In the genomic region with DNA sequence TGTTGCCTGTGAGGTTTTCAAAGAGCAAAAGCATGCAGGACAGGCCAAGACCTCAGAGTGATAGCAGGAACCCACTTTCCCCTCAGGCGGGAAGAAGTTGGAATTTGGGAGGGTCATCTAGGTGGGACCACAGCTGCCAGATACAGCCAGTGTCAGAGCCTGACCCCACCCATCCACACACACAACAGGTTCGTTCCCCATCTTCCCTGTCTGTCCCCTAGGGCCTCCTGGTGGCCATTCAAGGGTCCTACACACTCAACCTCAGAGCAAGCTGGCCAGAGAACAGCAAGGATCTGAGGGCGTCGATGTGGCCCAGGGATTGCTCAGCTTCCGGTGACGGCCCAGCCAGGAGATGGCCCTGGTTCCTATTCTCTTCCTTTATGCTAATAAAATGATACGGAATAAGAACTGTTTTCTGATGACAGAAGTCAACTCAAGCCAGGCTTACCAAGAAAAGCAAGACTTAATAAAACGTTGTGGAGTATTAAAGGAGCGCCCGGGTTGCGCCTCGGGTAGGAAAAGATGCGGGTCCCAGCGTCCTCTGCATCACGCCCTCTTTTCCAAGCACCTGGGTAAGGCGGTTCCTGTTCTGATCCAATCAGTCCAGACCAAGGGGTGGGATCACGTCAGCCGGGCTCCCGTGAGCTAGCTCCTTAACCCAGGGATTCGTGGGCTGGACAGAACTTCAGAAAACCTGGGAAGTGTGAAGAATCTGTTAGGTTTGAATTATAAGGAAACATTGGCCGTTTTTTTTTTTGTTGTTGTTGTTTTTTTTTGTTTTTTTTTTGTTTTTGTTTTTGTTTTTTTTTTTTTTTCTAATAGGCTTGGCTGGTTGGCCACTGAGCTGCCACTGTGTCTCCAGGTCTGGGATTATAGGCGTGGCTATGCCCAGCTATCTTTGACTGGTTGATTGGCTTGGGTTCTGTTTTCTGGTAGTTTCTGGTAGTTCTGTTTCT, we compare ENCODE assay signal across 9 mouse cellular contexts.
DNase-seq lines count a peak whose midpoint lies in the region; ATAC-seq lines count a peak whose summit lies in the region.
"Had no signal": no experiment of that assay in that cellular context is flagged by ENCODE, and none has a peak within 500 bp of the region (broad histone marks: within the 10 kb centered on the region; RNA-seq: fewer than 3 reads in every experiment).

No protein-coding gene starts in this region.

- H3K9ac ChIP-seq in hindbrain, embryonic 11.5 days (ENCODE audit: low read depth, low read length), result no peak overlapping the region
- H3K9ac ChIP-seq in hindbrain, embryonic 16.5 days (ENCODE audit: low read depth, low read length), result no peak overlapping the region

- no peak for ATAC-seq in hindbrain, embryonic 11.5 days (ENCODE audit: low FRiP score)
- no peak for ATAC-seq in hindbrain, embryonic 16.5 days
- ATAC-seq in megakaryocyte progenitor cell, adult 5-6 weeks (replicated peaks; ENCODE audit: poor library complexity), result peak; percentile 69

- H3K4me2 ChIP-seq in hindbrain, embryonic 11.5 days (replicated peaks; ENCODE audit: low read depth, low read length), result no peak overlapping the region
- no peak overlapping the region for H3K4me2 ChIP-seq in hindbrain, embryonic 16.5 days (ENCODE audit: low read length)

- no peak overlapping the region for H3K27ac ChIP-seq in hindbrain, embryonic 11.5 days (ENCODE audit: low read depth, low read length)
- H3K27ac ChIP-seq in hindbrain, embryonic 16.5 days (ENCODE audit: low read depth, low read length), result no peak overlapping the region

- 33% methylated on average over 22 of the region's 22 CpGs for WGBS in hindbrain, embryonic 11.5 days
- WGBS in hindbrain, embryonic 16.5 days, result 35% methylated on average over 22 of the region's 22 CpGs

- no peaks in the 10 kb centered on the region for H3K4me1 ChIP-seq in hindbrain, embryonic 11.5 days (replicated peaks; ENCODE audit: control insufficient read depth, insufficient read depth, low read length)
- peaks cover 14% of the 10 kb centered on the region; the same call in 1 of the 2 replicates for H3K4me1 ChIP-seq in hindbrain, embryonic 16.5 days (ENCODE audit: control insufficient read depth, insufficient read depth, low read depth, low read length)

- DNase-seq in hindbrain, embryonic 11.5 days (ENCODE audit: low spot score), result peak; percentile 54
- DNase-seq in ES-CJ7 (ENCODE audit: low read depth, low spot score), result peak; percentile 94
- peak; percentile 65 for DNase-seq in embryo, embryonic 10.5 days (ENCODE audit: low spot score)
- DNase-seq in layer of hippocampus, adult 9-10 months (ENCODE audit: low spot score), result no peak
- DNase-seq in right cerebral cortex, postnatal 25 days, result no peak
- DNase-seq in frontal cortex, postnatal 10 days (ENCODE audit: low spot score in 2 of 2), result no peak

- no peaks in the 10 kb centered on the region for H3K36me3 ChIP-seq in hindbrain, embryonic 11.5 days (ENCODE audit: control insufficient read depth, insufficient read depth, low read length)
- H3K36me3 ChIP-seq in hindbrain, embryonic 16.5 days (ENCODE audit: control insufficient read depth, insufficient read depth, low read length), result no peaks in the 10 kb centered on the region

- no peak overlapping the region for H3K4me3 ChIP-seq in hindbrain, embryonic 11.5 days (ENCODE audit: low read depth, low read length)
- H3K4me3 ChIP-seq in hindbrain, embryonic 16.5 days (ENCODE audit: low read length), result no peak overlapping the region
- H3K4me3 ChIP-seq: myocyte had no signal

- H3K9me3 ChIP-seq in hindbrain, embryonic 11.5 days (ENCODE audit: control insufficient read depth, low read length), result no peaks in the 10 kb centered on the region
- no peaks in the 10 kb centered on the region for H3K9me3 ChIP-seq in hindbrain, embryonic 16.5 days (ENCODE audit: control insufficient read depth, low read length)

- no peaks in the 10 kb centered on the region; the same call in 1 of the 2 replicates for H3K27me3 ChIP-seq in hindbrain, embryonic 11.5 days (ENCODE audit: control insufficient read depth, insufficient read depth, low read length)
- H3K27me3 ChIP-seq in hindbrain, embryonic 16.5 days (replicated peaks; ENCODE audit: control insufficient read depth, insufficient read depth, low read length), result no peaks in the 10 kb centered on the region

Comparison
In these comparisons a context has a peak if more than half of its experiments do, and no peak if none do; other contexts are left out.
1. DNase-seq: peak in hindbrain, embryonic 11.5 days (single experiment), ES-CJ7 (single experiment) and embryo, embryonic 10.5 days (single experiment); none in layer of hippocampus, adult 9-10 months (single experiment), right cerebral cortex, postnatal 25 days (single experiment) and frontal cortex, postnatal 10 days (0 of 2).